Mouse (Mus musculus): ENCODE measurements at regions not wholly inside any gene's neighbourhood (a gene's known extent, or its start where the extent isn't known, plus 50 kb on each side); places are given as distances from the start of the nearest gene placed in this dataset.

GRCm38 (mm10) chr3:53341304-53342206, 121.6 kb downstream of the Nhlrc3 start:
- TF ChIP-seq POLR2A (IDR thresholded peaks at IDR 0.05; ENCODE audit: extremely low read depth, insufficient read depth, low read length) (no peak), CTCF (IDR thresholded peaks at IDR 0.05; ENCODE audit: extremely low read depth, insufficient read depth, low read length) (no peak)

All from cortical plate, adult 2 months (tissue).